Mouse (Mus musculus): ENCODE results near the gene Nepro. TPM values are rescaled to one million over a fixed set of nuclear protein-coding genes. Genes with fewer than 3 reads are reported as not detected.
A peak's percentile ranks its signal among the peaks of the same experiment; 100 is the strongest.

Nepro gene
- 4.8 and 5.8 TPM in 2 replicates for polyA plus RNA-seq (2015; fragmentation: Nextera tagmentation; extraction: Ambion mirVana)

- DNase-seq (ENCODE audit: low spot score), result peak; percentile 84
These were observed at the start of gene Nepro for GRCm38 (mm10) chr16:44724083-44724787. Gene Nepro, plus strand, starts transcription at chr16:44724301.

GRCm38 (mm10) chr16:44676357-44676756, 47.7 kb upstream of the Nepro start:
- no peak for DNase-seq (ENCODE audit: low spot score)

GRCm38 (mm10) chr16:44679082-44679481, 45.0 kb upstream of the Nepro start:
- no peak for DNase-seq (ENCODE audit: low spot score)

GRCm38 (mm10) chr16:44679503-44679971, 44.6 kb upstream of the Nepro start:
- no peak for DNase-seq (ENCODE audit: low spot score)

- DNase-seq (ENCODE audit: low spot score), result no peak
These were observed 43.2 kb upstream of the Nepro start for GRCm38 (mm10) chr16:44680756-44681498.

- DNase-seq (ENCODE audit: low spot score), result no peak
These were observed 39.5 kb upstream of the Nepro start for GRCm38 (mm10) chr16:44684646-44685045.

- no peak for DNase-seq (ENCODE audit: low spot score)
These were observed 38.7 kb upstream of the Nepro start for GRCm38 (mm10) chr16:44685401-44685800.

GRCm38 (mm10) chr16:44686991-44687718, 36.9 kb upstream of the Nepro start:
- DNase-seq (ENCODE audit: low spot score), result no peak

GRCm38 (mm10) chr16:44687719-44688420, 36.2 kb upstream of the Nepro start:
- no peak for DNase-seq (ENCODE audit: low spot score)

GRCm38 (mm10) chr16:44688507-44688906, 35.6 kb upstream of the Nepro start:
- DNase-seq (ENCODE audit: low spot score), result no peak

- no peak for DNase-seq (ENCODE audit: low spot score)
These were observed 33.6 kb upstream of the Nepro start for GRCm38 (mm10) chr16:44690501-44690900.

GRCm38 (mm10) chr16:44691066-44691465, 33.0 kb upstream of the Nepro start:
- no peak for DNase-seq (ENCODE audit: low spot score)

GRCm38 (mm10) chr16:44691561-44692141, 32.5 kb upstream of the Nepro start:
- peak; percentile 30 for DNase-seq (ENCODE audit: low spot score)

- no peak for DNase-seq (ENCODE audit: low spot score)
These were observed 31.6 kb upstream of the Nepro start for GRCm38 (mm10) chr16:44692541-44692940.

- no peak for DNase-seq (ENCODE audit: low spot score)
These were observed 30.4 kb upstream of the Nepro start for GRCm38 (mm10) chr16:44693695-44694094.

GRCm38 (mm10) chr16:44695214-44695858, 28.8 kb upstream of the Nepro start:
- DNase-seq (ENCODE audit: low spot score), result no peak

GRCm38 (mm10) chr16:44695859-44696620, 28.1 kb upstream of the Nepro start:
- no peak for DNase-seq (ENCODE audit: low spot score)

GRCm38 (mm10) chr16:44697473-44698205, 26.5 kb upstream of the Nepro start:
- no peak for DNase-seq (ENCODE audit: low spot score)

GRCm38 (mm10) chr16:44701155-44701554, 22.9 kb upstream of the Nepro start:
- no peak for DNase-seq (ENCODE audit: low spot score)

All from thymus, postnatal 0 days (tissue).